Mouse (Mus musculus) adrenal gland, postnatal 25 days (tissue): ENCODE results near the gene Iqub. TPM values are rescaled to one million over a fixed set of nuclear protein-coding genes. Genes with fewer than 3 reads are reported as not detected.

ENCODE experiments used
- DNase-seq: peaks from one replicate; pipeline ENCODE4 v3.0.0; 2021; ENCODE audit warnings: mixed read lengths
- total RNA-seq: library from RNA; stranded (reverse); gene quantifications from 2 replicates; pipeline ENCODE4 v1.2.3, GENCODE M21; 2021

Iqub gene
- total RNA-seq, 1 experiment from 2014 or later, result 0.18 TPM

DNA sequence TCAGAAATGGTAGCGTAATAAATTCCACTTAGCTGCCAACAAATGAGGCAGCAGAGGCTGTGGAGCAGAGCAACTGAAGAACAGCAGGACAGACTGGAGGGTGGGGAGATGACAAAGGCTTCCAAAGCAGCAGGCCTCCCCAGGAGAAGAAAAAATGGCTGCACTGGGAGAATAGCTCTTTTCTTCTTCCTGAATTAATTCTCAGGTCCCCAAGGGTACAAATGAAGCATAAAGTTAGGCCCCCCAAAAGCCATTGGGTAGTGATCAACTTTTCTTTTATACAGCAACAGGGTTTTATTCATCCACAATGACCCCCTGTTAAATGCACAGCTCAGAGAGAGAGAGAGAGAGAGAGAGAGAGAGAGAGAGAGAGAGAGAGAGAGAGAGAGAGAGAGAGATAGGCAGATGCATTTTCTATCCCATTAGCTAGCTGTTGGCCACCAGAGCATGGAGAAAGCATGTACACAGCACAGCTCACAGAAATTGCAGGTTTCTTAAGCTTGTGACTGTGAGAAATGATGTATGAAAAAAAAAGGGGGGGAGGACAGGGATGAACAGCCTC is 44.2 kb downstream of the Iqub start:
- DNase-seq, result no peak

DNA sequence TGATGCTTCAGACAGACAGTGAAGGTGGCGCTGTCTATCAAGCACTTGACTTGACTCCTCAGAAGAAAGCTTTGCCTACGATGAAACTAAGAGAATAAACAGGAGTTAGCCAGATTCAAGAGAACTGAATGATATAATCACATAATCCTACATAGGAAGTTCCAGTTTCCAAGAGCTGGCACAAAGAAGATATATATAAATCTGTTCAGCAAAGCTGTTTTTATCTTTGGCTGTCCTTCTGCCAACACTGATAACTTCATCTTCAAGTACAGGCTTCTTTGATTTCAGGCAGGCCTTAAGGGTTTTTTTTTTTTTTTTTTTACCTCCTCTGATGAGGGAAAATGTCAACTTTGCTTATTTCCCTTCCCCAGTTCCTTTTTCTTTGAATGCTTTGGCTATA is 44.7 kb downstream of the Iqub start:
- DNase-seq, result no peak

DNA sequence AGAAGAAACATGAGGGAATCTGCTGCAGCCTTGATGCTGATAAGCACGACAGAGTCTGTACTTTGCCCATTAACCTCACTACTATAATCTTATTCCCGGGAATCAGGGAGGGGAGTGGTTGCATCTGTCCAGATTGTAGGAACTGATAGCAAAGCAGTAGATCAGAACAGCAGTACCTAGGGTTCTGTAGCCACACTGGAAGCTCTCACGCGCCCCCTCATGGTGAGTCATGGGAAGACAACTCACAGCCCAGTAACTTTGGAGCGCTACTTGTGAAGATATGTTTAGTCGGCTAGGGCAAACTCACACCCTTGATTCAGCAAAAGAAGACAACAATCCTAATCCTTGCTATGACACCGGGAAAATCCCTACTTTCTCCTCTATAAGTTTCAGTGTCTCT is 58.8 kb downstream of the Iqub start:
- peak; percentile 73 for DNase-seq

DNA sequence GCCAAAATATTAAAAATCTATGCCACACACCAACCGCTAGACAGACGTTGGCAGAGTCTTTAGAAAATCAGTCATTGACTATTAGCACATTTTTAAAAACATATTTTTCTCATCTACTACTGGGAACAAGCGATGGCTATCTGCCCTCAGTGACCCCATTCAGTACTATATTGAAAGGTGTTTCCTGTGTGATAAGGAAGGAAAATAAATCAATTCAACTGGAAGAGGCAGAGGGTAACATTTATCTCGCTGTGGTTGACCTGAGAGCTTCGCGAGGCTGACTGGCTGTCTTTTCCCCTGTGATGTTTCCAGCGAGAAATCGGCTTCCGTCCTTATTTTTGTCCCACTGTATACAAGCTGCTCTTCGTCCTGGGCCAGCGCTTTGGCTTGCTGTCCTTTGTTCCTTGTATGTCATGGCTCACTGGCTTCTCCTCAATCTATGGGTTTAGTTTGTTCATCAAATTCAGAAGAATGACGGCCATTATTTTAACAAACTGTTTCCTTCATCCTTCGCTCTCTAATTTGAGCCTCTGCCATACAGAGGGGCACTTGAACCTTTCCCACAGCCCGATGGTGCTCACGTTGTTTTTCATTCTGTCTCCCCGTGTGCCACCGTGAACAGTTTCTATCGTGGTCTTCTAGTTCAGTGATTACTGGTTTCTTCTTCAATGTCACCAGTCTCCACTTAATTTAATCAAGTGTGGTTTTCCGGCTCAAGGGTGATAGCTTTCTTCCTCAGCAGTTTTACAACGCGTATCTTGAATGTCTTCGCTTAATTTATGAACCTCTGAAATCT is 63.6 kb downstream of the Iqub start:
- no peak for DNase-seq

DNA sequence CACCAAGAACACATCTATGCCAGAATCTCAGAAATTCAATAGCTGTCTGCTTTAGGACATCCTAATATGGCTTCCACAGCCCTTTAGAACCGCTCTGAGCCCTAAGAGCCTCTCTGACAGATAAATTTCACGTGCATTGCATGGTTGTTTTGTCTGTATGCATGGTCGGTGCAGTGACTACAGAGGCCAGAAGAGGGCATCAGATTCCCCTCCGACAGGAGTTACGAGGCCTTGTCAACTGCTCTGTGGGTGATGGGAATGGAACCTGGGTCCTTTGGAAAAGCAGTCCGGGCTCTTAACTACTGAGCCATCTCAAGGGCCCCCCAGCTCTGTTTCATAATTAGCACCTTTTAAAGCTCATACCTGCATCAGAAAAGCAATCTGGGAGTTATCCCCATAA is 64.6 kb downstream of the Iqub start:
- no peak for DNase-seq

DNA sequence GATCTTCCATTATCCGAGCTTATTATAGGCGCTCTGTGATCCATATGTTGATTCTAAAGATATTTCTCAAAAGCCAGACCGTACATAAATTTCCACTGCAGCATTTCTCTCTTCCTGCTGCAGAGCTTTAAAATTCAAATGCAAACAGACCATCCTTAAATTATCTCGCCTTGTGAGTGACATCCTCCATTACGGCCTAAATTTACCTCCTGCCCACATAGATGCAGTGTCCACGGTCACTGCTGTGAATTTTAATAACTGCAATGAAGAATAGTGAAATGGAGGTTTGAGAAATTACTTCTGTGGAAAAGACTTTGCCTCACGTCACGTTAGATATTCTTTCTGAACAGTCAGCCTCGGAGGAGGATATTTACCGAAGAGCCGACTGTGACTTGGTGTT is 98.8 kb downstream of the Iqub start:
- no peak for DNase-seq

DNA sequence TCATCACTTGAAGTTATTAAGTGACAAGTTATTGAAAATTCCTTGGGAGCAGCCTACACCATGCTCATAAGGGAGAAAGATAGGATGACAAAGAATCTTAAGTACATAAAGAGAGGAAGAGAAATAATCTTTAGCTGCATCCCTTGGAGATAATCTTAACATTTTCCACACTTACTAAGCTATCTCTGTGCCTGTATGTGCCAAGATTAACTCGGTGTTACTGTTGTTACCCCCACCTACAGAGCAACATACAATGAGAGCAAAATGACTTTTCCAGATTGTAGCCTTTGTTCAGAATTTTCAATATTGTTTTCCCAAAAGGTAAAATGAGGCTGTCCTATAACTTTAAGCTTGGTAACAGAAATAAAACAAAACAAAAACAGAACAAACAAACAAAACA is 99.4 kb downstream of the Iqub start:
- no peak for DNase-seq

DNA sequence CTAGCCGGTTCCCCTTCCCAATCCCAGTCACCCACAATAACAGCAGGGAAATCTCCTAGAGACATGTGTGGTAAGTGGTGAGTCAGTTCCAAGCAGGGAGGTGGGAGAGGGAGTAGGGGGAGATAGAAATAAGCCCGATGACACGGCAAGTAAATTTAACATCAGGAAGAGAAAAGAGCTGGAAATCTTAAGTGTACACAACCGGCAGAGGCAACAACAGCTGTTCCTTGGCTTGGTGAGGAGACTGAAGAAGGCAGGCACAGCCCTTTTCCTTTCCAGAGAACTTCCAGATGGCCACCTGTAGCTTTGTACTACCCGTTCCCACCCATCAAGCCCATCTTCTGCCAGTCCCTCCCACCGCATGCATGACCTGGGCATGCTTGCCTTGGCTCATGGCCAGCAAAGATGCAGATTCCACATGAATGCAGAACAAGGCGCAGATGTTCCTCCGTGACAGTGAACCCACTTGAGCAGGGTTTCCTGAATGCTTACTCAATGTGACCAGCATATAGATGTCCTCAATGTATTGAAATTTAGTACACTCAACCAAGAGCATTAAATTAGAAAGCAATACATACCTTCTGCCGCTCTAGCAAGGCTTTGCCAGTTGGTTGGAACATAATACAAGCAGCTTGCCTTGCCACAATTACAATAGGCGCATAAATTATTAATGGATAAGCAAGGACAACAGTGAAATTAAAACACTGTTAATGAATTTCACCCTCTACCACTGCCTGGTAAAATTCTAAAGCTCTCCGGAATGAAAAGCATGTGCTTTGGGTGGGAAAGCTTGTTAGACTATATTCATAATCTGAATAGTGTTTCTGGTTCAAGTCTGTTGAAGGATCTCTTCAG is 106.1 kb downstream of the Iqub start:
- no peak for DNase-seq

DNA sequence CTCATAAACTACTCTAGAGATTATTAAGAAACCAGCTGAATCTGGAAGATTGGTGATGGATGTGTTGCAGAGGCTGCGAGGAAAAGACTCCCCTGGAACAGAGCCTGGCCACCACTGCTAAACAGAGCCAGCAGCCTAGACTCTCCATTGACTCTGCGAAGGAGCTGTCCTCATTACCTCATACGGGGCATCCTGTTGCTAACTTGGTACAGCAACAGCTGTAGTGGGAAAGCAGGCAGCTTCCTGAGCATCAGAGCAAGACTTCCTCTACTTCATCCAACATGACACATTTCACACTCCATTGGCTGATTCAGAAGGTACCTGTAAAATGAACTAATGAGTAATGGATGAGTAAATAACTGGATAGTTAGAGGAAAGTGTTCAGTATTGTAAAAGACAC is 107.1 kb downstream of the Iqub start:
- DNase-seq, result no peak

DNA sequence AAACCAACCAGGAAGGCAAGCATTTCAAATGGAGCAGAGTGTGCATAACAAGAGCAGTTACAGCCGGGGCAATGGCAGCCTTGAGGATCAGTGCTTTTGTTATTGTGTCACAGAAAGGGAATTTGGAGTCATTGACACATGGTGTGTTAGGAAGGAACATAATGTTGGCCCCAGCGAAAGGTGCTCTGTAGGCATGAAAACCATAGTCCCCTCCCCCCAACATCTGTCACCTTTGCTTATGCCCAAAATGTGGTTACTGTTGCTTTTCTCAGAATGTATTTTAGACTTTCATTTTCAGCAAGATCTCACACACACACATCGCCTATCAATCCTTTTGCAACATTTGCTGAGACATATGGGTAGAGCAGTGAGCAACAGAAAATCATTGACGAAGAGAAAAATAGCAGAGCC is 117.6 kb downstream of the Iqub start:
- DNase-seq, result no peak

Other genes with a start within 250 kb of the Iqub start
- gene Ndufa5, start 12.9 kb upstream of the Iqub start, total RNA-seq, result 267 and 330 TPM in 2 replicates
- not detected in 2 replicates for gene Asb15, start 13.1 kb upstream of the Iqub start, total RNA-seq
- gene Lmod2, start 82.7 kb upstream of the Iqub start, total RNA-seq, result 0.46 TPM in 1 of 2 replicates, not detected in the other
- gene Wasl, start 149.9 kb upstream of the Iqub start, total RNA-seq, result 59.3 and 70.6 TPM in 2 replicates
- gene Hyal6, start 218.2 kb upstream of the Iqub start, total RNA-seq, result not detected in 2 replicates
- not detected in 2 replicates for gene Hyal4, start 233.3 kb upstream of the Iqub start, total RNA-seq